Mouse (Mus musculus) naive thymus-derived CD4-positive, alpha-beta T cell, adult 2 months (primary cell): ENCODE measurements around the gene Tor3a.

Experiments
- DNase-seq: peaks from one replicate; pipeline ENCODE4 v3.0.0-alpha.2; 2011; ENCODE audit warnings: low read depth

The Tor3a gene

GRCm38 (mm10) chr1:156633095-156633494, 41.1 kb downstream of the Tor3a start:
- DNase-seq, result peak; percentile 75

DNA sequence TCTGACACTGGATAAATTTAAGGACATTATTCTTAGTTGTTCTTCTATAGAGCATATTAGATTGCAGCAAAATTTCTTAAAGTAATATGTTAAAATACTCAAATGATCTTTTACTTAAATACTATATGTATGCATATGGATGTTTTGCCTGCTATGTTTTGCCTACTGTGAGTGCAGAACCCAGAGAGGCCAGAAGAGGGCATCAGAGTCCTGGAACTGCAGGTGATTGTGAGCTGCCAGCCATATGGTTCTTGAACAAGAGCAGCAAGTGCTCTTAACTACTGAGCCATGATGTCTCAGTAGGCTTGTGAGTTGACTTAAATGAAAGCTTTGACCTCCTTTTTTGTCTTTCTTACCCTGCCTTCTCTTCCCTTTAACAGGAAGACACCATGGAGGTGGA, 43.2 kb downstream of the Tor3a start:
- DNase-seq, result peak; percentile 34

DNA sequence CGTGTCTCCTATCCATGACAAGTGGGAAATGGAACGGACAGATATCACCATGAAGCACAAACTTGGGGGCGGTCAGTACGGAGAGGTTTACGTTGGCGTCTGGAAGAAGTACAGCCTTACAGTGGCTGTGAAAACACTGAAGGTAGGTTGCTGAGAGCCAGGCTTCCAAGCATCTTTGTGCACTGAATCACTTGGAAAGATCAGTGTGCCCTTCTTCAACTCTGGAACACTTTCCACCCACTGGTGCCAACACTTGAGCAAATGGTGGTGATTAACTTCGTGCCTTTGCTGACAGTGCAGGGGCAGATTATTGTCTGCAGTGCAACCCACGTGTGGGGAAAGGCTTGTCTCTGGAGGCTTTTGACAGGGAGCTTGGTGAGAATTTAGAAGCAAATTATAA, 44.2 kb downstream of the Tor3a start:
- DNase-seq, result no peak

- DNase-seq, result peak; percentile 36
Measured at GRCm38 (mm10) chr1:156626729-156627128, 47.4 kb downstream of the Tor3a start.

DNA sequence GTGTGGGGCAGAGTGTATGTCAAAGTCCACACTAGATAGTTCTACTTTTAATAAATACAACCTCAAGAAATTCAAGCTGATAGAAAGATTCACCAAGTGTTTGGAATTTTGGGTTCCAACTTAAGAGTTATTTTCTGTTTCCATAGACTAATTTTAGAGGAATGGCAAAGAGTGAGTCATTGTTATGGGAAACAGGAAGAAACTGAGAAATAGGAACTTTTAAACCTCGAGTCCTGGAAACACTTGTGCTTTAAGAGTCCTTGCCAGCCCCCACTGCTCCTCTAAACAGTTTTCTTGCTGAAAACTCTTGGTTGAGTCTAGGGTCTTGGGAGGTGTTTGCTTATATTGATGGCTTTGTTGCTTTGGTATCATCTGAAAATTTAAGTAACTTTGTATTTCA, 49.9 kb downstream of the Tor3a start:
- DNase-seq, result no peak

DNA sequence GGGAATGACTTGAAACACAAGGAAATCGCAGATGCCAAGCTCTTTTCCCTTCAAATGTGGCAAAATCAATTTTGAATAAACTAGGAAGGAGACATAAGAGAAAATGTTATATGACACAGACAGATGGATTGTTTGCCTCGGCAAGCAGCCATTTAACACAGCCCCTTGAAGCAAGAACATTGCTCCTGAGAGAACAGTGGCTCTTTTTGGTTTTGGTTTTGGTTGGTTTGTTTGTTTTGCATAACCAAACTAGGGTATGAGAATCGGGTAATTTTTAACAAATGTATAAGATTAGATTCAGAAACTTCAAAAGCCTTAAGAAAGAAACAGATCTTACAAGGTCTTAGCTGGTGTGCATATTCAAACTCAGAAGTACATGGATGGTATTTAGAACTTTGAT, 53.2 kb downstream of the Tor3a start:
- no peak for DNase-seq

- no peak for DNase-seq
Measured at GRCm38 (mm10) chr1:156620292-156620909, 53.8 kb downstream of the Tor3a start.

DNA sequence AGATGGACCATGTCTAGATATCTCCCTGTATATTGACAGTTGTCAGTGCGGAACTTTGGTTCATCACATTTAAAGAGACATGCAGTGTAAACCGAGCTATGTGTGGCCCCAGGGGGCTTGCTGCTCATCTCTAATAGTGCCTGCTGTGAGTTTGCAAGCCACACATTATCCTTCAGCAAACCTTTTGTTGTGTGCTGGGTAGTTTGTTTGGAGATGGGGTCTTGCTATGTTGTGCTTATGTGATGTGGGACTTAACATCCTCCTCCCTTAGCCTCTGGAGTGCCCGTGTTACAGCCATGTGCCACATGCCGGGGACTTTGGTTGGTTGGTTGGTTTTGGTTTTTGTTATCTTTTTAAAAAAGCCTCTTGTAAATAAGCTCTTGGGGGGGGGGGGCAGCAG, 56.3 kb downstream of the Tor3a start:
- DNase-seq, result no peak

- DNase-seq, result peak; percentile 49
Measured at GRCm38 (mm10) chr1:156616989-156617598, 57.1 kb downstream of the Tor3a start.

DNA sequence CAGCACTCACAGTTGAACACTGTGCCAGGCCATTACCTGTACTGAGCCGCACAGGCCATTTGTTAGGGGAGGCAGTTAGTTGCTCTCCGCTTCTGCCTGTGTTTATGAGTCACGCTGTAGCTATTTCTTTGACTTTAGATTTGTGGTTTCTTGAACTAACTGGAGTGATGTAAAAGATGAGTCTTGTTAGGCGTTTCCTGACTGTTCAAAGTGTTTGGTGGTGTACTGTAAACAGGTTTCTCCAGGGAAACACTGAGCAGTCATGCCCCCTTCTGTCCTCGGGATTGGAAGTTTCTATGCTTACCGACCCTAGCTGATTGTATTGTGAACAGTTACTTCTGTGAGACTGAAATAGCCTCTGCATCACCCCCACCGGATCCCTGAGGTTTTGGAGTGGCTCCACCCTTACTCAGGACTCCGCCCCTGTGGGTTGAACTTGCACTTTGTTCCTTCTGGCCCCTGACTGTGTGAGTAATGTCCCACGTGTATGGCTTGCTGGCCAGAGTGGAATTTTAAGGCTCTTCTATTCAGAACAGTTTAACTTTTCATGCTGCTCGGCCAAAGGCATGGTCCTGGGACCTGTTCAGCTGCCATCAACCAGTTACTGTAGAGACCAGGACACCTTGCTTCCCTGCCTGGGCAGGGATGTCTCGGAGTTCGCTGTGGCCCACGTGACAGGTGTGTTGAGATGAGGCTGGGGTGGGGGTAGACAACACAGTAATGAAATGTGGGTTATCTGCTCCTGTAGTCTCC, 58.6 kb downstream of the Tor3a start:
- DNase-seq, result peak; percentile 90

DNA sequence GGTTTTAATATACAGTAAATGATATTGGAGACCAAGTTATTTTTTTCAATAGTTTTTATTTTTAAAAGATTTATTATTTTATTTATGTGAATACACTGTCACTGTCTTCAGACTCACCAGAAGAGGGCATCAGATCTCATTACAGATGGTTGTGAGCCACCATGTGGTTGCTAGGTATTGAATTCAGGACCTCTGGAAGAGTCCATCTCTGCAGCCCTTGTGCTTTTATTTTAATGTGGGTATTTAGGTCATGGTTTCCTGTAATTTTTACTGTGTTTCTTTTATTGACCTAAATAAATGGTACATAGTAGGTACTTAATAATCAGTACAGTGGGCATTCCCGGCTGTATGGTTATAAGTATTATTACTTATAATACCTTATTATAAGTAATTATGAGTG, 59.4 kb downstream of the Tor3a start:
- peak; percentile 40 for DNase-seq

- DNase-seq, result no peak
Measured at GRCm38 (mm10) chr1:156613855-156614530, 60.2 kb downstream of the Tor3a start.

DNA sequence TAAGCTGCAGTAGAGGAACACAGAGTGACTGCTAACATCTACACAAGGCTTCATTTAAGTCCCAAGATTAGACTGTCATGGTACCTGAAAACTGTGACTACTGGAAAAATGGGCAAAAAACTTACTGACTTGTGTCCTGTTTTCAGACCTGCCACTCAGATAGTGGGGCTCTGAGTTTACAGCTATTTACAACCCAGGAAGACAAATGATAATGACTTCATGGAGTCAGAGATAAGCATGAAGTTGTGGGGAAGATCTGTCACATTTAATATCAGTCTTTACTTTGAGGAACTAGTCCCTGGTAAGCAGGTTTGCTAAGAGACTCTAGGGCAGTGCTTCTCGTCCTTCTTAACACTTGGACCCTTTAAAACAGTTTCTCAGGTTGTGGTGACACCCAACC, 63.9 kb downstream of the Tor3a start:
- no peak for DNase-seq

GRCm38 (mm10) chr1:156608496-156608895, 65.7 kb downstream of the Tor3a start:
- DNase-seq, result no peak

- no peak for DNase-seq
Measured at GRCm38 (mm10) chr1:156605940-156606339, 68.2 kb downstream of the Tor3a start.

GRCm38 (mm10) chr1:156605094-156605866, 68.9 kb downstream of the Tor3a start:
- no peak for DNase-seq
